Mouse (Mus musculus): ENCODE measurements around the gene Hbs1l. TPM values are rescaled to one million over a fixed set of nuclear protein-coding genes. Genes with fewer than 3 reads are reported as not detected.

Hbs1l gene
- polyA plus RNA-seq, 1 experiment from 2014 or later = 75.4 TPM

GRCm38 (mm10) chr10:21349946-21350345, 54.2 kb downstream of the Hbs1l start:
- Histone ChIP-seq H3K4me1 (no peaks in the 10 kb centered on the region), H3K27ac (no peak overlapping the region), H3K4me2 (no peak overlapping the region), H3K9ac (no peak overlapping the region), H3K27me3 (replicated peaks) (no peaks in the 10 kb centered on the region), H3K9me3 (no peaks in the 10 kb centered on the region), H3K4me3 (replicated peaks) (no peak overlapping the region), H3K36me3 (0 out of 2 replicates have a peak, but pooled peaks cover 10% of the 10 kb centered on the region)
- ATAC-seq (ENCODE audit: insufficient read depth, low FRiP score, low read depth) = no peak
- WGBS = 84% methylated on average over 2 of the region's 2 CpGs

- H3K9ac ChIP-seq = no peak overlapping the region
- H3K4me2 ChIP-seq = no peak overlapping the region
- no peaks in the 10 kb centered on the region for H3K9me3 ChIP-seq
- no peak for ATAC-seq (ENCODE audit: insufficient read depth, low FRiP score, low read depth)
- H3K36me3 ChIP-seq = 0 out of 2 replicates have a peak, but pooled peaks cover 10% of the 10 kb centered on the region
- H3K27me3 ChIP-seq (replicated peaks) = no peaks in the 10 kb centered on the region
- no peak overlapping the region for H3K27ac ChIP-seq
- 91% methylated on average over 11 of the region's 11 CpGs for WGBS
- no peaks in the 10 kb centered on the region for H3K4me1 ChIP-seq
- no peak overlapping the region for H3K4me3 ChIP-seq (replicated peaks)
Observed at GRCm38 (mm10) chr10:21350531-21351515, 55.0 kb downstream of the Hbs1l start.

GRCm38 (mm10) chr10:21351766-21352165, 56.0 kb downstream of the Hbs1l start:
- Histone ChIP-seq H3K4me3 (replicated peaks) (no peak overlapping the region), H3K4me2 (no peak overlapping the region), H3K9ac (no peak overlapping the region), H3K9me3 (no peaks in the 10 kb centered on the region), H3K36me3 (0 out of 2 replicates have a peak, but pooled peaks cover 14% of the 10 kb centered on the region), H3K27me3 (replicated peaks) (no peaks in the 10 kb centered on the region), H3K4me1 (no peaks in the 10 kb centered on the region), H3K27ac (no peak overlapping the region)
- no peak for ATAC-seq (ENCODE audit: insufficient read depth, low FRiP score, low read depth)
- WGBS = 82% methylated on average over 12 of the region's 12 CpGs

GRCm38 (mm10) chr10:21353890-21354289, 58.1 kb downstream of the Hbs1l start:
- H3K4me2 ChIP-seq = no peak overlapping the region
- H3K4me1 ChIP-seq = no peaks in the 10 kb centered on the region
- no peak overlapping the region for H3K9ac ChIP-seq
- no peak overlapping the region for H3K27ac ChIP-seq
- 0 out of 2 replicates have a peak, but pooled peaks cover 14% of the 10 kb centered on the region for H3K36me3 ChIP-seq
- no peaks in the 10 kb centered on the region for H3K9me3 ChIP-seq
- no peak overlapping the region for H3K4me3 ChIP-seq (replicated peaks)
- WGBS = 61% methylated on average over 5 of the region's 5 CpGs
- H3K27me3 ChIP-seq (replicated peaks) = no peaks in the 10 kb centered on the region
- no peak for ATAC-seq (ENCODE audit: insufficient read depth, low FRiP score, low read depth)

- WGBS = 91% methylated on average over 7 of the region's 7 CpGs
- 0 out of 2 replicates have a peak, but pooled peaks cover 16% of the 10 kb centered on the region for H3K36me3 ChIP-seq
Observed at GRCm38 (mm10) chr10:21354506-21354905, 58.7 kb downstream of the Hbs1l start.

GRCm38 (mm10) chr10:21357986-21358385, 62.2 kb downstream of the Hbs1l start:
- no peak overlapping the region for H3K27ac ChIP-seq
- ATAC-seq (ENCODE audit: insufficient read depth, low FRiP score, low read depth) = no peak
- WGBS = 92% methylated on average over 8 of the region's 8 CpGs
- no peak overlapping the region for H3K9ac ChIP-seq
- 0 out of 2 replicates have a peak, but pooled peaks cover 7% of the 10 kb centered on the region for H3K36me3 ChIP-seq
- no peak overlapping the region for H3K4me2 ChIP-seq
- no peaks in the 10 kb centered on the region for H3K27me3 ChIP-seq (replicated peaks)
- no peaks in the 10 kb centered on the region for H3K9me3 ChIP-seq
- no peaks in the 10 kb centered on the region for H3K4me1 ChIP-seq
- no peak overlapping the region for H3K4me3 ChIP-seq (replicated peaks)

More at GRCm38 (mm10) chr10:21354506-21354905, 58.7 kb downstream of the Hbs1l start:
- Histone ChIP-seq H3K27ac (no peak overlapping the region), H3K4me1 (no peaks in the 10 kb centered on the region), H3K9ac (no peak overlapping the region), H3K27me3 (replicated peaks) (no peaks in the 10 kb centered on the region), H3K4me2 (no peak overlapping the region), H3K4me3 (replicated peaks) (no peak overlapping the region), H3K9me3 (no peaks in the 10 kb centered on the region)
- no peak for ATAC-seq (ENCODE audit: insufficient read depth, low FRiP score, low read depth)

- Histone ChIP-seq H3K4me1 (no peaks in the 10 kb centered on the region), H3K4me2 (no peak overlapping the region), H3K36me3 (peaks cover 7% of the 10 kb centered on the region; the same call in 1 of the 2 replicates), H3K9me3 (no peaks in the 10 kb centered on the region), H3K9ac (no peak overlapping the region), H3K27me3 (replicated peaks) (no peaks in the 10 kb centered on the region), H3K27ac (no peak overlapping the region), H3K4me3 (replicated peaks) (no peak overlapping the region)
- ATAC-seq (ENCODE audit: insufficient read depth, low FRiP score, low read depth) = no peak
- WGBS = 84% methylated on average over 4 of the region's 4 CpGs
Observed at GRCm38 (mm10) chr10:21359086-21359485, 63.3 kb downstream of the Hbs1l start.

GRCm38 (mm10) chr10:21361871-21362270, 66.1 kb downstream of the Hbs1l start:
- Histone ChIP-seq H3K36me3 (peaks cover 14% of the 10 kb centered on the region; the same call in 1 of the 2 replicates), H3K27ac (no peak overlapping the region), H3K4me3 (replicated peaks) (no peak overlapping the region), H3K27me3 (replicated peaks) (no peaks in the 10 kb centered on the region), H3K4me2 (no peak overlapping the region), H3K9ac (no peak overlapping the region), H3K4me1 (no peaks in the 10 kb centered on the region), H3K9me3 (no peaks in the 10 kb centered on the region)
- ATAC-seq (ENCODE audit: insufficient read depth, low FRiP score, low read depth) = no peak
- 77% methylated on average over 7 of the region's 7 CpGs for WGBS

- no peak overlapping the region for H3K27ac ChIP-seq
- H3K4me2 ChIP-seq = no peak overlapping the region
- no peak overlapping the region for H3K9ac ChIP-seq
- peaks cover 17% of the 10 kb centered on the region; the same call in 1 of the 2 replicates for H3K36me3 ChIP-seq
- ATAC-seq (ENCODE audit: insufficient read depth, low FRiP score, low read depth) = no peak
- no peaks in the 10 kb centered on the region for H3K9me3 ChIP-seq
- no peaks in the 10 kb centered on the region for H3K4me1 ChIP-seq
- H3K27me3 ChIP-seq (replicated peaks) = no peaks in the 10 kb centered on the region
- H3K4me3 ChIP-seq (replicated peaks) = no peak overlapping the region
- WGBS = 92% methylated on average over 4 of the region's 4 CpGs
Observed at GRCm38 (mm10) chr10:21363297-21363696, 67.5 kb downstream of the Hbs1l start.

- Histone ChIP-seq H3K4me2 (no peak overlapping the region), H3K27ac (no peak overlapping the region), H3K4me3 (replicated peaks) (no peak overlapping the region), H3K9ac (no peak overlapping the region), H3K27me3 (replicated peaks) (no peaks in the 10 kb centered on the region), H3K4me1 (no peaks in the 10 kb centered on the region), H3K9me3 (no peaks in the 10 kb centered on the region), H3K36me3 (peaks cover 21% of the 10 kb centered on the region; the same call in 1 of the 2 replicates)
- no peak for ATAC-seq (ENCODE audit: insufficient read depth, low FRiP score, low read depth)
- 93% methylated on average over 7 of the region's 7 CpGs for WGBS
Observed at GRCm38 (mm10) chr10:21364946-21365345, 69.2 kb downstream of the Hbs1l start.

GRCm38 (mm10) chr10:21365897-21366296, 70.1 kb downstream of the Hbs1l start:
- H3K36me3 ChIP-seq = peaks cover 24% of the 10 kb centered on the region; the same call in 1 of the 2 replicates
- no peak overlapping the region for H3K4me2 ChIP-seq
- H3K27ac ChIP-seq = no peak overlapping the region
- H3K9me3 ChIP-seq = no peaks in the 10 kb centered on the region
- no peak overlapping the region for H3K4me3 ChIP-seq (replicated peaks)
- H3K9ac ChIP-seq = no peak overlapping the region
- no peaks in the 10 kb centered on the region for H3K27me3 ChIP-seq (replicated peaks)
- no peak for ATAC-seq (ENCODE audit: insufficient read depth, low FRiP score, low read depth)
- WGBS = 83% methylated on average over 4 of the region's 4 CpGs
- H3K4me1 ChIP-seq = no peaks in the 10 kb centered on the region

GRCm38 (mm10) chr10:21366471-21366870, 70.7 kb downstream of the Hbs1l start:
- Histone ChIP-seq H3K36me3 (peaks cover 24% of the 10 kb centered on the region; the same call in 1 of the 2 replicates), H3K4me1 (no peaks in the 10 kb centered on the region), H3K4me3 (replicated peaks) (no peak overlapping the region), H3K4me2 (no peak overlapping the region), H3K27ac (no peak overlapping the region), H3K9ac (no peak overlapping the region), H3K27me3 (replicated peaks) (no peaks in the 10 kb centered on the region), H3K9me3 (no peaks in the 10 kb centered on the region)
- no peak for ATAC-seq (ENCODE audit: insufficient read depth, low FRiP score, low read depth)
- WGBS = 72% methylated on average over 3 of the region's 3 CpGs
